Mouse (Mus musculus) small intestine, adult 2 months (tissue): ENCODE results near the gene Acsbg2. TPM values are rescaled to one million over a fixed set of nuclear protein-coding genes. Genes with fewer than 3 reads are reported as not detected.

Experiments used
- H3K27ac ChIP-seq: fragments of 200-500 bp; 2 replicates; pipeline ENCODE4 v1.5.1; 2012; ENCODE audit warnings: low read depth, low read length, control low read depth, inconsistent platforms; ENCODE audit not compliant: insufficient read depth
- H3K27me3 ChIP-seq: fragments of 200-500 bp; 2 replicates; pipeline ENCODE4 v1.6.1; 2012; ENCODE audit warnings: mild to moderate bottlenecking, moderate library complexity, low read length, inconsistent platforms; ENCODE audit not compliant: control insufficient read depth, insufficient read depth
- H3K36me3 ChIP-seq: fragments of 200-500 bp; 2 replicates; pipeline ENCODE4 v1.6.1; 2012; ENCODE audit warnings: mild to moderate bottlenecking, low read length, control low read depth, inconsistent platforms; ENCODE audit not compliant: control insufficient read depth, insufficient read depth
- H3K4me1 ChIP-seq: fragments of 200-500 bp; 2 replicates; pipeline ENCODE4 v1.6.1; 2012; ENCODE audit warnings: low read length, inconsistent platforms, mixed read lengths; ENCODE audit not compliant: control insufficient read depth, insufficient read depth, insufficient read length
- H3K4me3 ChIP-seq: fragments of 200-500 bp; 2 replicates; pipeline ENCODE4 v1.5.1; 2012; ENCODE audit warnings: low read depth, mild to moderate bottlenecking, control low read depth, inconsistent platforms, low read length, moderate library complexity
- CTCF ChIP-seq: fragments of 200-500 bp; IDR thresholded peaks from 2 replicates; pipeline ENCODE4 v1.5.1; 2012; ENCODE audit warnings: low read depth, mild to moderate bottlenecking, control low read depth, inconsistent platforms, low read length, moderate library complexity, mixed read lengths; ENCODE audit not compliant: insufficient replicate concordance, insufficient read length; ENCODE audit errors: extremely low read depth
- POLR2A ChIP-seq: fragments of 200-500 bp; IDR thresholded peaks from 2 replicates; pipeline ENCODE4 v1.6.1; 2012; ENCODE audit warnings: low read depth, mild to moderate bottlenecking, control low read depth, inconsistent platforms, low read length, moderate library complexity
- WGBS: fragments of 180-500 bp; shearing (Covaris S2); methylation state at CpG from one replicate; pipeline ENCODE4 v1.1.7; 2018; 5-methylcytosine and 5-hydroxymethylcytosine counted together
- polyA plus RNA-seq: library from polyadenylated mRNA; depleted of rRNA; stranded (reverse); fragments of >200 nt; gene quantifications from 2 replicates; pipeline ENCODE4 v1.2.3, GENCODE M21; 2012

Gene Acsbg2
- polyA plus RNA-seq, 1 experiment, result not detected

DNA sequence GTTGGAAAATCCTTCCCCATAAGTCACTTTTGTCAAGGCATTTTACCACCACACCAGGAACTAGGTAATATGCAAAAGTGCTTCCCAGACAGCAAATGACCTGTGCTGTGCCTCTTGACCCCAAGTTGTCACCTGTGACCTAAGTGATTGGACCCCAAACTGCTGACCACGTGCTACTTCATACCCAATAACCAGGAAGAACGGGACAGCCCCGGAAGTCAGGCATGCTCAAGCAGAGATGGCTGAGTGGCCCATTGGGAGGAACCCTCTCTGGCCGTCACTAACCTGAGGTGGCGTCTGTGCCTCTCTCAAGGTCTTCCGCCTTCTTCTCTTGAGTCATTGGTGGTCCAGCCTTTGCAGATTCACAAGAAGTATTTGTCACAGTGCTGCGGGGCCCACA, 1.7 kb downstream of the Acsbg2 start:
- Histone ChIP-seq H3K27ac (no peak overlapping the region), H3K36me3 (no peaks in the 10 kb centered on the region), H3K4me3 (no peak overlapping the region), H3K27me3 (no peaks in the 10 kb centered on the region), H3K4me1 (no peaks in the 10 kb centered on the region)
- no peak for TF ChIP-seq CTCF
- no peak for TF ChIP-seq POLR2A
- WGBS, result 70% methylated on average over 7 of the region's 7 CpGs

DNA sequence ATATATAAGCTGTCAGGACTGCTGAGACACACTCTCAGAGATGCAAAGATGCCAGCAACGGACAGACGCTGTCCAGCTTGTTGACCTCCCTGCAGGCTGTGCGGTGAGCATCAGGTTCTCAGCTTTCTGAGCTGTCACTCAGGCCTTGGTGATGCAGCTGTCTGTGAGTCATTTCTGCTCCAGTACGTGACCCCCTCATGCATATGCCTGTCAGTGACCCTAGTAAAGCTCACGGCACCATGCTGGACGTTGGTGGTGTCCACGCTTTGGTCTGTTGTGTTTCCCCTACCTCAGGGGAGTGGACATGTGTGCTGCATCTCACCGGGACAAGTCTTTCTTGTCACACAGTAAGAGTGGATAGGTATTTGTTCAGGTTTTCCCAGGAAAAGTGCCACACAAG, 2.5 kb downstream of the Acsbg2 start:
- TF ChIP-seq CTCF, result no peak
- TF ChIP-seq POLR2A, result no peak
- Histone ChIP-seq H3K27ac (no peak overlapping the region), H3K36me3 (no peaks in the 10 kb centered on the region), H3K4me1 (no peaks in the 10 kb centered on the region), H3K27me3 (no peaks in the 10 kb centered on the region), H3K4me3 (no peak overlapping the region)
- WGBS, result 70% methylated on average over 8 of the region's 8 CpGs

DNA sequence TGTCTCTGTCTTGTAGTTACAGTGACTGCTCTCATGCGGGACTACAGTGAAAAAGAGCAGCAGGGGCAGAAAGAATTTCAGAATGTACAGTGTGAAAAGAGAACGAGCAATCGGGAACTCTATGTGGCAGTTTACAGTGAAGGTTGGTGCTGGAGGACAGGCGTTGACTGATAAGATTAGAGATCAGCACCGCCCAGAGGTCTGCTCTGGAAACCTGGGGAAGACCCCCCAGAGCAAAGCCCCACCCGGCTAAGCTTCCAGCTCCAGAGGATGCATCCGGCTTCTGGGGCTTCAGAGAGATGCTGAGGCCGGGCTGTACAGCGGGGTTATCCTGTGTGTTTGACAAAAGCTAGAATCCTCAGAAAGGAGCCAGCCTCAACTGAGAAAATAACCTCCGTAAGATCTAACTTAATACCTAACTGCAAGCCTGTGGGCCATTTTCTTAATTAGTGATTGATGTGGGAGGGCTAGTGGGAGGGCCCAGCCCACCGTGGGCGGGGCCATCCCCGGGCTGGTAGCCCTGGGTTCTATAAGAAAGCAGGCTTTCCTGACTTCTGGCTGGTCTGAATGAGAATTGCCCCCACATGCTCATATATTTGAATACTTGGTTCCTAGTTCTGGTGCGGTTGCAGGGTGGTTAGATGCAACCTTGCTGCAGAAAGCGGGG, 3.8 kb downstream of the Acsbg2 start:
- Histone ChIP-seq H3K27ac (no peak overlapping the region), H3K36me3 (no peaks in the 10 kb centered on the region), H3K4me1 (no peaks in the 10 kb centered on the region), H3K4me3 (no peak overlapping the region), H3K27me3 (no peaks in the 10 kb centered on the region)
- 58% methylated on average over 15 of the region's 15 CpGs for WGBS
- TF ChIP-seq CTCF, result no peak
- no peak for TF ChIP-seq POLR2A

DNA sequence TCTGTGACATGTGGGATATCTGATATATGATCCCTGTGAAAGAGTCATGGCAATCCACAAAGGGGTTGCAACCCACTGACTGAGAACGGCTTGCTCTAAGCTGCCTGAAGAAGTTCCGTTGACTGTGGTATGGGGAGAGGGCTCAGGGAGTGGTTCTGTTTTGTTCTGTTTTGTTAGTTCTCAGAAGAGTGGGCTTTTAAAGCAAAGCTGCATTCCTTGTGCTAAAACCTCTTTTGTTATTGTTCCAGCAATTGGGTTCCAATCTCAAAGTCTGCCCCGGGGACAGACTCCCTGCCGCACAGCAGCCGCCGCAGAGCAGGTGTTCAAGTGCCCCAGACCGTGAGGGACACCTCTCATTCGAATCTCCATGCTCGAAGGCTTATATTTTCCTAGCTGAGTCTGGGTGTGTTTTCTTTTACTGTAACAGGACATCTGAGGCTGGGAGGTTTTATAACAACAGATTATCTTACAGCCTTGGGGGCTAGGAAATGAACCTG, 4.7 kb downstream of the Acsbg2 start:
- TF ChIP-seq CTCF (no peak), POLR2A (no peak)

DNA sequence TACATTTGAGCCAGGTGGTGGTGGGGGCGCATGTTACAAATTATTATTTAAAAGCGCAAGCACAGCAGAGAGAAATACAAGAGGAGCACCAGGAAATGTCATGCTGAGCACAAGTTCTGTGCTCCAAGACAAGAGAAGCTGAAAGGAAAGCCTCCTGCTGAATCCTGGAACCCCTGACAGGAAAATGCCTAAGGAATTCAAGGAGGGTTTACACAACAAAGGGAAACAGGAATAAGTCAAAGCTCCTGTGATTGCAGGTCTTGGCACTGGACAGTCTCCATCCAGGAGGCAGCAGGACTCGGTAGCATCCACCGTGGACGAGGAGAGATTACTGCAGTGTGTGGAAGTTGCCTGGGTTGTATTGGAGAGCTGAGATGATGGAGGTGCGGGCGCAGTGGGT, 8.2 kb downstream of the Acsbg2 start:
- TF ChIP-seq POLR2A (no peak), CTCF (no peak)
- H3K27me3 ChIP-seq, result no peaks in the 10 kb centered on the region
- no peaks in the 10 kb centered on the region for H3K36me3 ChIP-seq
- WGBS, result 79% methylated on average over 7 of the region's 7 CpGs
- H3K4me1 ChIP-seq, result 0 out of 2 replicates have a peak, but pooled peaks cover 3% of the 10 kb centered on the region
- no peak overlapping the region for H3K27ac ChIP-seq
- no peak overlapping the region for H3K4me3 ChIP-seq

More for the DNA sequence above, 4.7 kb downstream of the Acsbg2 start:
- H3K4me1 ChIP-seq, result no peaks in the 10 kb centered on the region
- 81% methylated on average over 9 of the region's 9 CpGs for WGBS
- no peak overlapping the region for H3K27ac ChIP-seq
- no peak overlapping the region for H3K4me3 ChIP-seq
- no peaks in the 10 kb centered on the region for H3K36me3 ChIP-seq
- H3K27me3 ChIP-seq, result no peaks in the 10 kb centered on the region

DNA sequence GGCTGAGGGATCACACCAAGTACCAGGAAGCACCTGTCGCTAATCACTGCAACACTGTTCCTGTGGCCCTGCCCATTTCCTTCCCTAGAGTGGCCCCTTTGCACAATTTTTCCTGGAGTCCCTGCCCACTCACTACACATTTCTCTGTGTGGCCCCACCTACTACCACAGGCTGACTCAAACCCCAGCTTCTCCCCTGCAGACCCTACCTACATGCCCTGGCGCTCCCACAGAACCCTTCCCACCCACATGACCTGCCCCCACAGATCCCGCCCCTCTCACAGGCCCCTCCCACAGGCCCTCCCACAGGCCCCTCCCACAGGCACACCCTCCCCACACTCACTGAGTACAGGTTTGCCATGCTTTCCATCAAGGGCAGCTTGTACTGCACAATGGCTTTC, 13.1 kb downstream of the Acsbg2 start:
- Histone ChIP-seq H3K4me1 (0 out of 2 replicates have a peak, but pooled peaks cover 3% of the 10 kb centered on the region), H3K27me3 (no peaks in the 10 kb centered on the region), H3K4me3 (no peak overlapping the region), H3K27ac (no peak overlapping the region), H3K36me3 (no peaks in the 10 kb centered on the region)
- 26% methylated on average over 3 of the region's 3 CpGs for WGBS
- no peak for TF ChIP-seq POLR2A
- TF ChIP-seq CTCF, result no peak

DNA sequence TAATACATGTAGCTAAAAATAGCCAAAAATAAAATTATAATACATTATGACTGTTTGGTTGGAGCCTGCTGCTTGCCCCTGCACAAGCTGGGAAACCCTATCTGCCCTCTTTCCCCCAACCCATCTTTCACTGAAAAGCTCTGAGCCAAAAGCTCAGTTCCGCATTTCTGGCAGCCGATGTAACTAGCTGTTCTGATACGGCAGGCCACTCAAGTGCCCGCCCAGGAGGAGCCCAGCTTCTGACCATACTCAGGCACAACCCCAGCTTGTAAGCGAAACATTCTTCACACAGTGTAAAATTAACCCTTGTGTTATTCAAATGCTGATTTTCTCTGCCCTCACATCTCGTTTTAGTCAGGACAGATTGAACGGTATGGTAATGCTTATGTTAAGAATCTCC, 15.3 kb downstream of the Acsbg2 start:
- H3K27me3 ChIP-seq, result no peaks in the 10 kb centered on the region
- 43% methylated on average over 7 of the region's 7 CpGs for WGBS
- peak overlapping the region; percentile 55; the same call in 1 of the 2 replicates for H3K27ac ChIP-seq
- no peak overlapping the region for H3K4me3 ChIP-seq
- no peaks in the 10 kb centered on the region for H3K36me3 ChIP-seq
- TF ChIP-seq POLR2A (no peak), CTCF (no peak)
- 0 out of 2 replicates have a peak, but pooled peaks cover 3% of the 10 kb centered on the region for H3K4me1 ChIP-seq
